Mouse (Mus musculus) cerebellum, postnatal 4 days (tissue): Measurements from ENCODE around the gene Lyg1.

Source experiments
- DNase-seq, 2 experiments: peaks; one replicate each; pipeline ENCODE4 v3.0.0; 2022; ENCODE audit warnings: low spot score in 2 of 2, mixed read lengths in 1 of 2

Gene Lyg1

DNA sequence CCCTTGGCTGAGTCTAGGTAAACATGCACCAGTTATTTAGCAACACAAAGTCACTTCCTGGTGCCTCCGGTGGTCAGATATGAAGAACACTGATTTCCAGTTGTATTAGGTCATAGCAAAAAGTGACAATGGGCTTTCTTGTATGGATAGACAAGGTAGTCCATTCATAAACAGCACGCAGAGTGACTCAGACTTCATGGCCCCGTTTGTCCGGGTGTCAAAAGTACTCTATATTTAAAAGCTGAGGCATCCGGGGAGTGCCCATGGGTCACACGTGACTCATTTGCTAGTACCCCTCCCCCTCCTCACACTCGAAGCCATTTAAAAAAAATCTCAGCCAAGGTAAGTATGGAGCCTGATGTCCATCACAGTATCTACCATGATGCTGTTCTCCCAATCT lies 2.8 kb downstream of the Lyg1 start:
- DNase-seq, result no peak

DNA sequence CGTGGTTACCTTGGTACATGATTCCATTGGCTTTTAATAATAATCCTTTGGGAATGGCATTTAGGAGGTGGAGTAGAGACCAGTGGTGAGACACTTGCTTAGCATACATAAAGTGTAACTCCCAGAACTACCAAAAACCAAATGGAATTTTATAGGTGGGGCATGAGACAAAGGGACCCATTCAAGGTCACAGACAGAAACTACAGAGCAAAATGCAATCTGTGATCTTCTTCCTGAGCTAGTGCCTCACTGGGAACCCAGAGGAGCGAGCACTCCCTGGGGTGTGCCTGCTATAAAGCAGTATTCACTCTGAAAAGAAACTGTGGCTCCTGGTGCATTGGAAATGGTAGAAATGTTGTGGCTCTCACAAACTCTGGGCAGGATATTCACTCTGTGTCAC lies 8.7 kb downstream of the Lyg1 start:
- DNase-seq, result no peak

DNA sequence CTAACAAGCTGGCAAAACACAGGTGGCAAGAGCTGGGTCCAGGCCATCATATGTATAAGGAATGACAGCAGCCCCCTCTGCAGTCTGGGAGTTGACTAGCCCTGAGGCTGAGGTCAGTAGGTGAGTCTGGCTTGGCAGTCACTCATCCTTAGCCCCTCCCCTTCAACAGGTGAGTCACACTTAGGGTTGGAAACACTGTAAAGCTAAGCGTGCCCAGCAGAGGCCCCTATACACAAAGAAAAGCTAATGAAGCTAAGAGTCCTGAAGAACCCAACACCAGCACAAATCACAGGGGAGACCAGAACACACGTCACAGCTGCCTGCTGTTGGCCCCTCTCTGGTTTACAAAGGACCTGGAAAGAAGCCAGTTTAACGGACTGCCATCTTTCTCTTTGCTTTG lies 25.8 kb downstream of the Lyg1 start:
- DNase-seq, result no peak

DNA sequence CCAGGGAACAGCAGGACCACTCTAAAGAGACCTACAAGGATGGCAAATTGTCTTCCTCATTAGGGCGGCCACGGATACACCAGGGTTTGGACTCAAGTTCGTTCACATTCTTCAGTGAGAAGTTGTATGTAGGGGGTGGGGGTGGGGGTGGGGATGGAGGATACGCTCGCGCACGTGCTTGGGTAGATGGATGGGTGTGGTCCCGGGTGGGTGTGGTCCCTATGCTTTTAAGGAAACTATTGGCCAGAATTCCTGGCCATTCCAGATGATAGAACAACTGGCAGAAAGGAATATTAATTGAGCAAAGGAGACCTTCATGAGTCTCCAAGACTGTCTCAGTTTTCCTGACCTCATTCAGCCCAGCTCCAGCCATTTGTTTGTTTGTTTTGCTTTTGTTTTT lies 31.6 kb downstream of the Lyg1 start:
- no peak for DNase-seq

DNA sequence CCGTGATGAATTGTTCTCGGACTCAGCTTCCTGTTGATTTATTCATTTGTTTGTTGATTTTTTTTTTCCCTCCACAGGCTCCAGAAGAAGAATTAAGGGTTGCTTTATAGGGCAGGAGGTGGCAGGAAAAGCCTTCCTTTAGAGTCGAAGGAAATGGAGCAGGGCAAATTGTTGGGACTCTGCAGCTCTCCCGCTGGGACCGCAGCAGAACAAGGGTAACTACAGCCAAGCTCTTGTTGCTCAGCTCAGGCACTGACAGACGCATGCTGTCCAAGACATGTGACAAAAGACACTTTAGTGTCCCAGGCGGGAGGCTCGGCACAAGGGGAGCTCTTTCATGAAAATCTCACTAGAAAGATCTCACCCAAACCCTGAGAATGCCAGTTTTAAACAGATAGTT lies 35.0 kb downstream of the Lyg1 start:
- DNase-seq, result no peak

DNA sequence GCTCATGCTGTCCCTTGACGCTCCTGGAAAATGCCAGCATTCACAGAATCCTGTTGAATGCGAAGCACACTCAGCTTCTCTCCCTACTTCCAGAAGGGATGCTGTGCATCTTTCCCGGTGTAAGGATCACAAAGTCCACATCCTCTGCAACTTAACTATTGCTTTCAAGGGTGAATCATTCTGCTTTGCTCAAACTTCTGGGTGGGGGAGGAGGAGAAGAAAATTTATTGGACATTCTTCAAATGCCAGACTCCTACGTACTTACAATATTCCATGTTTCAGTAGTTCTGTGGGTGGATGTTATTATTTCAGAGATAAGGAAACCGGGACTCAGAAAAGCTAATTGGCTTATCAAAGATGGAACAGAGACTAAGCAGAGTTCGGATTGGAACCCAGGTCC lies 39.5 kb downstream of the Lyg1 start:
- DNase-seq, result no peak

DNA sequence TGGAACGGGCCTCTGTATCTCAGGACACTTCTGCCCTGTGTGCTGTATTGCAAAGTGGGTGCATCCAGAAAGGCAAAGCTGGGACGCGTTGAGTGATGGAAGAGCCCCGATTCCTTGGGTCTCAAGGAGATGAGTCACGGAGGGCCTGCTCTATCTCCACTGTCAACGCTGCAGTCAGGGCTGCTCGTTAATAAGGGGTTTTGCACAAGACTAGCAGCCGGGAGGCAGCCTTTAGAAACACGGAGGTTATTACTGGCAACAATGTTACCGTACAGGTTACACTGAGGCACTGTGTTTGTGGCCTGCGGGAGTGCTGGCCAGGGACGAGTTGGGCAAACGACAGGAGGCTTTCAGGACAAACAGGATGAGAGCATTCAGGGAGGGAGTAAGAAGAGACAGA lies 39.9 kb downstream of the Lyg1 start:
- DNase-seq, result no peak

DNA sequence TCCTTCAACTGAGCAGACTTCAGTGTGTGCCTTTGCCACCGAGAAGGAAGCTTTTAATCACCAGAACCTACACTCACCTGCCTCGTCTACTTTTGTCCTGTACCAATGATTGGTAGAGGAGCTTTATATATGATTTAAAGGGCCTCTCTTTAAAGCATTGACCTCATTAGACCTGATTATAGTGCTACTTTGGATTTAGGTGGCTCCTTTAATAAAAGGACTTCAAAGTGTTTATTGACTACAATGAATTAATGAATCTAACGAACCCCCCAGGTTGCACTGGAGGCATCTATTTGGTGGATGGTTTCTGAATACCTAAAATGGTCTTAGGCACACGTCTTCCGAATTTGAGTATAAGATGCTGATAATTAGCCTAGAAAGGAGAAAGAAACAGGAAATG lies 41.2 kb downstream of the Lyg1 start, which contains the start of gene Lyg2:
TSS of gene Lyg2 (minus strand) at position 101 of the 400 bp plus-strand sequence.
- no peak for DNase-seq

DNA sequence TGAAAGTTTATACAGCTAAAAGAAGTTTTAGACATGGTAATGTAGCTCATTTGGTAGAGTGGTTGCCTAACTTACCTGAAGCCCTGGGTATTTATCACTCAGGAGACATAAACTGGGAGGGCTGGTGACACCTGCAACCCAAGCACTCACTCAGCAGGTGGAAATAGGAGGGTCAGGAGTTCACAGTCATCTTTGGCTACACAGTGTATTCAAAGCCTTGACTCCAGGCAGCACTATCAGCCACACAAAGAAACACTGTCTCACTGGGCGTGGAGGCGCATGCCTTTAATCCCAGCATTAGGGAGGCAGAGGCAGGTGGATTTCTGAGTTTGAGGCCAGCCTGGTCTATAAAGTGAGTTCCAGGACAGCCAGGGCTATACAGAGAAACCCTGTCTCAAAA lies 44.8 kb downstream of the Lyg1 start:
- DNase-seq, result no peak

DNA sequence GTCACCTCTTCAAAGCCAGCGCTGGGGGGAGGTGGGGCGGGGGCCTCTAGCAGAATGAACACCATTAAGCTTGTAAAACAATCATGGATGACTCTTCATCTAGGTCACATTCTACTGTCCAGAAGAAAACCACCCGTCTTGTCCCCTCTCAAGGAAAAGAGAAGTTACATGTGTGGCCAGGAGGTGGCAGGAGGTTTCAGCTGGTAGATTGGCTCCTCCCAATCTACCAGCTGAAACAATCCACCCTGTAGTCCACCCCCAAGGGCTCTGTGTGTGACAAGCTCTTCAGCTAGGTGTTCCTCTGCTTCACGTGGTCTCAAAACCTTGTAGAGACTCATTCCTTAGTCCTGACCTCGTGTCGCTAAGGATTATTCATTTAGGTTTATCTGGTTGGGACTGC lies 54.4 kb downstream of the Lyg1 start:
- DNase-seq, result peak in 1 of 2 experiments; percentile 9

DNA sequence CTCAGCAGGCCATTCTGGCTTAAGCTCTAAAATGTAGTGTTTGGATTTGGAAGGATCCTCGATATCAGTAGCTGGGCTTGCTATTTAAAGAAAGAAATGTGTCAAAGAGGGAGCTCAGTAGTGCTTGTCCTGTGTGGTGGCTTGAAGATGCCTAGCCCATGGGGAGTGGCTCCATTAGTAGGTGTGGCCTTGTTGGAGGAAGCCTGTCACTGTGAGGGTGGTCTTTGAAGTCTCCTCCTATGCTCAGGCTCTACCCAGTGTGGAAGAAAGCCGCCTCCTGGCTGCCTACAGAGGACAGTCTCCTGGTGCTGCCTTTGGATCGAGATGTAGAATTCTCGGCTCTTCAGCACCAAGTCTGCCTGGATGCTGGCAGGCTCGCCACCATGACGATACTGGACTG lies 57.3 kb downstream of the Lyg1 start:
- no peak for DNase-seq

DNA sequence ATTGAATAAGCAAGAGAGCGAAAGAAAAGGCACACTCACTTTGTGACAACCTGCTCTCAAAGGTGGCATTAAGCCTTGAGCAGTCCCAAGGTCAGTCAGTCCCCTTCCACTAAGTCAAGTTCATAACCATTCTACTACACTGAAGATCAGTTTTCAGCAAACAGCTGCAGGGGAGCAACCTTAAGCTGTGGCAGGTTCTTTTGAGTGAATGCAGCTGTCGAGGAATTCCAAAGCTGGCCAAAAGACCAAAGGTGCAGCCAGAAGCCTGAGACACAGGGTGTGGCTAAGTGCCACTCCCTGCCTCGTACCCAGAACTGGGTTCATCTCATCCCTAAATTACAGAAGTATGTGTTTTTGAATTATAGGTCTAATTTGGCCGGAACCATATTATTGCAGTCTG lies 57.7 kb downstream of the Lyg1 start:
- DNase-seq, result no peak
